Mouse (Mus musculus): ENCODE results near the gene Abi2.

Abi2 gene

GRCm38 (mm10) chr1:60469491-60469890 lies 60.1 kb downstream of the Abi2 start:
- POLR2A ChIA-PET: interaction anchor here in 3 of 4 experiments (0.7 to 1.4 kb wide), 3 partner anchors 11 to 452 kb away, joined by 3 to 6 read pairs (median 5); no protein-coding TSS in a partner anchor

GRCm38 (mm10) chr1:60470541-60470940 lies 61.1 kb downstream of the Abi2 start:
- CTCF ChIA-PET: no interaction called here
- POLR2A ChIA-PET: interaction anchor here in 1 of 4 experiments (1.1 to 1.8 kb wide), 4 partner anchors 9 to 13 kb away, joined by 3 to 5 read pairs (median 4); no protein-coding TSS in a partner anchor

More at GRCm38 (mm10) chr1:60469491-60469890, 60.1 kb downstream of the Abi2 start:
- CTCF ChIA-PET: no interaction called here

GRCm38 (mm10) chr1:60481561-60481960 lies 72.1 kb downstream of the Abi2 start:
- ChIA-PET POLR2A (no interaction called here), CTCF (no interaction called here)

GRCm38 (mm10) chr1:60482881-60483280 lies 73.5 kb downstream of the Abi2 start:
- ChIA-PET POLR2A (interaction anchor here in 2 of 4 experiments (0.6 to 1.6 kb wide), 5 partner anchors 12 to 352 kb away, joined by 3 to 5 read pairs (median 3); no protein-coding TSS in a partner anchor), CTCF (interaction anchor here in 1 of 4 experiments (0.9 to 1.2 kb wide), 2 partner anchors 473 to 478 kb away, joined by 3 read pairs; no protein-coding TSS in a partner anchor)

GRCm38 (mm10) chr1:60485649-60486048 lies 76.2 kb downstream of the Abi2 start:
- CTCF ChIA-PET: no interaction called here
- POLR2A ChIA-PET: interaction anchor here in 1 of 4 experiments (0.6 kb wide), 1 partner anchor 14 kb away, joined by 3 read pairs; no protein-coding TSS in a partner anchor

GRCm38 (mm10) chr1:60488635-60489034 lies 79.2 kb downstream of the Abi2 start:
- POLR2A ChIA-PET: interaction anchor here in 1 of 4 experiments (1.1 kb wide), 1 partner anchor 9 kb away, joined by 3 read pairs; no protein-coding TSS in a partner anchor

GRCm38 (mm10) chr1:60489660-60490059 lies 80.2 kb downstream of the Abi2 start:
- CTCF ChIA-PET: interaction anchor here in 1 of 4 experiments (0.6 kb wide), 2 partner anchors 325 to 455 kb away, joined by 4 to 6 read pairs; no protein-coding TSS in a partner anchor
- POLR2A ChIA-PET: interaction anchor here in 3 of 4 experiments (0.5 to 1.3 kb wide), 7 partner anchors 10 to 749 kb away, joined by 3 to 9 read pairs (median 4); no protein-coding TSS in a partner anchor

More at GRCm38 (mm10) chr1:60488635-60489034, 79.2 kb downstream of the Abi2 start:
- CTCF ChIA-PET: interaction anchor here in 1 of 4 experiments (0.6 kb wide), 2 partner anchors 24 to 1250 kb away, joined by 3 read pairs; no protein-coding TSS in a partner anchor

GRCm38 (mm10) chr1:60490510-60490909 lies 81.1 kb downstream of the Abi2 start:
- CTCF ChIA-PET: no interaction called here
- POLR2A ChIA-PET: interaction anchor here in 2 of 4 experiments (0.5 to 1.3 kb wide), 5 partner anchors 11 to 750 kb away, joined by 3 to 4 read pairs (median 3); no protein-coding TSS in a partner anchor

GRCm38 (mm10) chr1:60492404-60492803 lies 83.0 kb downstream of the Abi2 start:
- ChIA-PET CTCF (no interaction called here), POLR2A (no interaction called here)

- ChIA-PET POLR2A (interaction anchor here in 2 of 4 experiments (0.5 to 1.2 kb wide), 2 partner anchors 34 to 175 kb away, joined by 3 to 6 read pairs; no protein-coding TSS in a partner anchor), CTCF (no interaction called here)
Observed at GRCm38 (mm10) chr1:60493421-60493820, 84.0 kb downstream of the Abi2 start.

- ChIA-PET CTCF (no interaction called here), POLR2A (no interaction called here)
Observed at GRCm38 (mm10) chr1:60503456-60503855, 94.0 kb downstream of the Abi2 start.

- CTCF ChIA-PET: no interaction called here
- POLR2A ChIA-PET: interaction anchor here in 1 of 4 experiments (1.2 to 1.4 kb wide), 2 partner anchors 30 to 39 kb away, joined by 3 read pairs; no protein-coding TSS in a partner anchor
Observed at GRCm38 (mm10) chr1:60510584-60510983, 101.2 kb downstream of the Abi2 start.

- POLR2A ChIA-PET: interaction anchor here in 1 of 4 experiments (0.9 to 1.0 kb wide), 2 partner anchors 8 to 431 kb away, joined by 3 read pairs; no protein-coding TSS in a partner anchor
Observed at GRCm38 (mm10) chr1:60530107-60530506, 120.7 kb downstream of the Abi2 start.

GRCm38 (mm10) chr1:60530636-60531035 lies 121.2 kb downstream of the Abi2 start:
- POLR2A ChIA-PET: interaction anchor here in 1 of 4 experiments (0.9 to 1.1 kb wide), 2 partner anchors 12 to 430 kb away, joined by 3 read pairs; no protein-coding TSS in a partner anchor
- CTCF ChIA-PET: no interaction called here

More at GRCm38 (mm10) chr1:60530107-60530506, 120.7 kb downstream of the Abi2 start:
- CTCF ChIA-PET: no interaction called here

Measured in embryonic stem cell, embryonic (primary cell).